Mouse (Mus musculus) testis, adult 2 months (tissue): Measurements from ENCODE around the gene Mcts2. TPM values are rescaled to one million over a fixed set of nuclear protein-coding genes. Genes with fewer than 3 reads are reported as not detected.
"Not testable (repeated sequence)": the region's sequence is repeated elsewhere in the genome, so short reads cannot be mapped to it uniquely, and the experiment has no call there.

Experiments used
- H3K27ac ChIP-seq: fragments of 200-500 bp; 2 replicates; pipeline ENCODE4 v1.5.1; 2012; ENCODE audit warnings: low read depth, low read length; ENCODE audit not compliant: control insufficient read depth, insufficient read depth
- H3K27me3 ChIP-seq: fragments of 200-500 bp; 2 replicates; pipeline ENCODE4 v1.6.1; 2012; ENCODE audit warnings: mild to moderate bottlenecking, low read length, moderate library complexity; ENCODE audit not compliant: control insufficient read depth, insufficient read depth
- H3K36me3 ChIP-seq: fragments of 200-500 bp; 2 replicates; pipeline ENCODE4 v1.6.1; 2012; ENCODE audit warnings: mild to moderate bottlenecking, low read length; ENCODE audit not compliant: control insufficient read depth, insufficient read depth
- H3K4me1 ChIP-seq: fragments of 200-500 bp; 2 replicates; pipeline ENCODE4 v1.6.1; 2012; ENCODE audit warnings: low read length; ENCODE audit not compliant: control insufficient read depth, insufficient read depth
- H3K4me3 ChIP-seq: fragments of 200-500 bp; 2 replicates; pipeline ENCODE4 v1.5.1; 2012; ENCODE audit warnings: low read depth, mild to moderate bottlenecking, low read length, moderate library complexity, mixed read lengths; ENCODE audit not compliant: control insufficient read depth
- CTCF ChIP-seq: fragments of 200-500 bp; IDR thresholded peaks from 2 replicates; pipeline ENCODE4 v1.5.1; 2012; ENCODE audit warnings: low read depth, mild to moderate bottlenecking, inconsistent platforms, low read length, moderate library complexity; ENCODE audit not compliant: control insufficient read depth, insufficient read depth, insufficient replicate concordance
- POLR2A ChIP-seq: fragments of 200-500 bp; IDR thresholded peaks from 2 replicates; pipeline ENCODE4 v1.6.1; 2012; ENCODE audit warnings: low read depth, mild to moderate bottlenecking, inconsistent platforms, low read length, moderate library complexity; ENCODE audit not compliant: control insufficient read depth
- polyA plus RNA-seq: library from polyadenylated mRNA; depleted of rRNA; stranded (reverse); fragments of >200 nt; gene quantifications from 2 replicates; pipeline ENCODE4 v1.2.3, GENCODE M21; 2012

Gene Mcts2
- polyA plus RNA-seq, 1 experiment: 41.8 TPM

DNA sequence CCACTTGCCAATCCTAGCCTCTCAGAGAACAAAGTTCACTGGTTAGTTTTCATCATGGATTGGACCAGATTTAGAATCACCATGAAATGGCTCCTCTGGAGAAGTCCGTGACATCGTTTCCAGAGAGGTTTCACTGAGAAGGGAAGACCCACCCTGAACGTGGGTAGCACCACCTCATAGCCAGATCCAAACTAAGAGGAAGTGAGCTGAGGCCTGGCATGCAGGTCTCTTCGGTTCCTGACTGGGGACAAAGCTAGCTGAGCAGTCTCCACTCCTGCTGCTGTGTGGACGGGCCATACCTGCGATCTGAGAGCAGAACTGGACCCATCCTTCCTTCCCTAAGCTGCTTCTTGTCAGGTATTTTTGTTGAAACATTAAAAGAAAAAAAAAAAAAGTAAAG lies 25.7 kb upstream of the Mcts2 start:
- TF ChIP-seq CTCF (no peak), POLR2A (no peak)
- Histone ChIP-seq H3K27ac (no peak overlapping the region), H3K36me3 (no peaks in the 10 kb centered on the region), H3K27me3 (no peaks in the 10 kb centered on the region), H3K4me1 (peaks cover 6% of the 10 kb centered on the region), H3K4me3 (no peak overlapping the region)

DNA sequence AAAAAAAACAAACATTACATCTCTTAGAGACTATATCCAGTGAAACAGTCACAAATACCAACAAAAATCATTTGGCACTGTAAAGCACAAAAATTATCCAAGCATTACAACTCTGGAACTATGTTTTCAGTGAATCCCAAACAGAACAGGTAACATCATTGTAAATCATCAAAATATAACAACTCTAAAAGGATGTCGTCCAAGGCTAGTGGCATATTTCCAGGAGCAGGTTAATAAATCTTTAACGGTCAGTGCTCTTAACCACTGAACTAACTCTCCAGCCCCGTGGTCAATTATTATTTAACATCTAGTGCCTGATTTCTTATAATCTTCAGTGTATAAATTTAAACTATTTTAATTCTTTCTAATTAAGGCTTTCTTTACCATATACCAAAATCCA lies 20.6 kb upstream of the Mcts2 start:
- not testable (repeated sequence) for H3K4me3 ChIP-seq, H3K27ac ChIP-seq, H3K36me3 ChIP-seq, H3K27me3 ChIP-seq
- peaks cover 11% of the 10 kb centered on the region for H3K4me1 ChIP-seq

DNA sequence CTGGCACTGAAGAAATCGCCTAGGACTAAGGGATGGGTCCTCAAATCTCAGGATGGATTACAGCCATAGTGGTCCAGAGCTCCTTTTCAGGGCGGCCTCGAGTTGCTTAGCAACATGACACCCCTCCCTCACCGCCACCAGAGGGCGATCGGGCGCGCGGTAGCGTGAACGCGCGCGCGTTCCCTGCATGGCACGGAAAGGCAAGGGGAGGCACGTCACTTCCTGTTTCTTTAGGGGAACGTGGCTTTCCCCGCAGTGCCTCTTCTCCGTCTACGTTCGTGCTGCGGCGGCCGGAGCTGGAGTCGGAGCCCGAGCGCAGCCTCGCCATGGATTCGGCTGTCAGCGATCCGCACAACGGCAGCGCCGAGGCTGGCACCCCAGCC lies 17.6 kb upstream of the Mcts2 start, which contains the start of gene H13:
Gene H13 (plus strand): TSS at position 206 of the 383 bp plus-strand sequence.
- H3K27me3 ChIP-seq: no peaks in the 10 kb centered on the region
- H3K36me3 ChIP-seq: no peaks in the 10 kb centered on the region
- H3K27ac ChIP-seq: peak within 1 kb of the TSS; percentile 91
- H3K4me1 ChIP-seq: peaks cover 17% of the 10 kb centered on the region
- peak within 1 kb of the TSS; percentile 98 for H3K4me3 ChIP-seq
- peak; percentile 99 for TF ChIP-seq CTCF
- TF ChIP-seq POLR2A: peak; percentile 98

DNA sequence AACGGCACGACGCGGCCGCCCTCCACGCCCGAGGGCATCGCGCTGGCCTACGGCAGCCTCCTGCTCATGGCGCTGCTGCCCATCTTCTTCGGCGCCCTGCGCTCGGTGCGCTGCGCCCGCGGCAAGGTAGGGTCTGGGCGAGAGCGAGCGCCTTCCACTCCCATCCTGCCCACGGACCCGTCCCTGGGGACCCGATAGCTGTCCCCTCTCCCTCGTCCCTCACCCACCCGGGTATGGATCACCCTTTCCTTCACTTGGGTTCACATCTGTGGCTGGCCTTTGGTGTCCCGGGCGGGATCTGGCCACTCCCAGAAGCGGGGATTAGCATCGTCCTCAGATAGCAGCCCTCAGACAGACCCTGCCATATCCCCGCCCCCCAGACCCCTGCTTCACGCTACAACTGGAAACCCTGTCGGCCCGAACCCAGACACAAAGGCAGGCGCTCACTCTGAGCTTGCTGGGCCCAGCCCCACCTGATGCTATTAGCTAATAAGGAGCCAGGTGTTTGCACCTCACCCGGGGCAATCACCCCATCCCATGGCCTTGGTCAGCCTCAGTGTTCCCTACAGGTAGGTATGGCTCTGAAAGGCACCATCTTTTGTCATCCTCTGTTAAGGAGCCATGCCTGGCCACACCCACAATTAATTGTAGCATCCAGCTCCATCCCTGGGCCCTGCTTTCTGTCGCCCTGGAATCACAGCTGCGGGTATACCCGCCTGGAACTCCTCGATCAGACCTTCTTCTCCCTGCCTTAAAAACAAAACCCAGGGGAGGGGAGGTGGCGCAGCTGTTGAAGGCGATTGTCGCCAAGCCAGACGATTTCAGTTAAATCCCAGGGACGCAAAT lies 17.0 kb upstream of the Mcts2 start:
- Histone ChIP-seq H3K27me3 (no peaks in the 10 kb centered on the region), H3K27ac (peak overlapping the region; percentile 91), H3K4me3 (peak overlapping the region; percentile 98), H3K36me3 (no peaks in the 10 kb centered on the region), H3K4me1 (peaks cover 17% of the 10 kb centered on the region)
- TF ChIP-seq CTCF (no peak), POLR2A (no peak)

DNA sequence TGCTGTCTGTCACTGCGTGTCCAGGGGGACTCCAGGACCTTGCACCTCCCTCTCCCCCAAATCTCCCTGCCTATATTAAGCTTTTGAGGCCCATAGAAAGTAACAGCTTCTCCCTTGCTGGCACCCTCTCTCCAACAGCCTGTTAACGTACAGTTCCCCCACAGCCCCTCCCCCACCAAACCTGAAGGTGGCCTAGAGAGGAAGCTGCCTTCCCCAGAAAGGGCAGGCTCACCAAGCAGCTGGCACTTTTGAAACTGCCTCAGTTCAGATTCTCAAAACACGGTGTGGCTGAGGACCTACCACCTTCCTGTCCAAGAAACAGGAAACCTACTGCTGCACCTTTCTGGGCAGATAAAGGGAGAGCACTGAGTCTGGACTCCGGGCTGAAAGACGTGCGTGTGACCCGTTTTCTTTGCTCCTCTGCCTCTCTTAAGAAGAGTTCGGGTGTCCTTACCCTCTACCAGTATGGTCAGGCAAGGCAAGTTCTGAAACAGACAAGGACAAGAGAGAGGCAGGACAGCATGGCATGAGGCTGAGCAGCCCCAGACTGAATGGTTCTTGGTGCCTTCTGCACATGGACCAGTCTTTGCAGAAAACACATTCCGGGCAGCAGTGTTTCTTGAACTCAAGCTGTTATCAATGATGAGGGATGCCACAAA lies 15.7 kb upstream of the Mcts2 start:
- no peaks in the 10 kb centered on the region for H3K27me3 ChIP-seq
- no peak overlapping the region for H3K27ac ChIP-seq
- H3K4me3 ChIP-seq: peak overlapping the region; percentile 3; the same call in 1 of the 2 replicates
- H3K36me3 ChIP-seq: no peaks in the 10 kb centered on the region
- no peak for TF ChIP-seq POLR2A
- no peak for TF ChIP-seq CTCF
- H3K4me1 ChIP-seq: peaks cover 17% of the 10 kb centered on the region

DNA sequence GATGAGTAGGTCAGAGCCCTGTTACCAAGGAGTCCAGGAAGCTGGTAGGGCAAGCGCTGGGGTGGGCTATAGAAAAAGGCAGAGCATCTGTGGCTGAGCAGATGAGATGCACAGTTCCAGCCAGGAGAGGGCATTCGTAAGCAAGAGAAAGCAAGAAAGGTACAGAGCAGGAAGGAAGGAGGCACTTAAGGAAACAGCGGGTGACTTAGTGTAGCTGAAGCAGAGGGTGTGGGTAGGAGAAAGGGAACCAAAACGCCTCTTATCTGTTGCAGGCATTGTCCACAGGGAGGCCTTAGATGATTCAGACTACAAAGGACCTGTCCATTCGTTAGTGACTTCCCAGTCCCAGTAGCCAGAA lies 15.2 kb upstream of the Mcts2 start:
- no peak overlapping the region for H3K27ac ChIP-seq
- no peaks in the 10 kb centered on the region; the same call in 1 of the 2 replicates for H3K36me3 ChIP-seq
- TF ChIP-seq POLR2A (no peak), CTCF (no peak; the same call in 1 of the 2 replicates)
- H3K27me3 ChIP-seq: no peaks in the 10 kb centered on the region
- H3K4me3 ChIP-seq: no peak overlapping the region
- peaks cover 17% of the 10 kb centered on the region for H3K4me1 ChIP-seq

DNA sequence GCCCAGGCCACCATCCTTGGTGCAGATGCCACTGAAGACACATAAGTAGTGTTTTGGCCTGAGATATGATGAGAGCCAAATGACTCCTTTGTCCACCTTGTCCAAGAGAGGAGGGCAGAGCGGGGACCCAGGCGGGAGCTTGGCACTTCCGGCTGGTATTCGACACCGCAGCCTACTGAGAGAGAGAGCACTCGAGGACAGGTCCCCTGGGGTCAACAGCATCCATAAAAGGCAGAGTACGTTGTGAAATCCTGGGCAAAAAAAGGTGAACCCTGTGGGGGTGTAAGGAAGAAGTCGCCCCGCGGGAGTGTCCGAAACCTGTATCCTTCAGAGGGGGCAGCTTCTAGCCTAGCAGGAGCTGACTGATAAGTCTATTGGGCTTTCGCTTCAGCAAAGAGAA lies 14.7 kb upstream of the Mcts2 start:
- Histone ChIP-seq H3K27ac (no peak overlapping the region), H3K36me3 (peaks cover 2% of the 10 kb centered on the region; the same call in 1 of the 2 replicates), H3K4me3 (no peak overlapping the region), H3K4me1 (peaks cover 17% of the 10 kb centered on the region), H3K27me3 (no peaks in the 10 kb centered on the region)
- TF ChIP-seq CTCF: no peak
- TF ChIP-seq POLR2A: no peak
